Mouse (Mus musculus): ENCODE data around the gene Gm10715. TPM values are rescaled to one million over a fixed set of nuclear protein-coding genes. Genes with fewer than 3 reads are reported as not detected.
"Not testable (repeated sequence)": the region's sequence is repeated elsewhere in the genome, so short reads cannot be mapped to it uniquely, and the experiment has no call there.

Gene Gm10715
- total RNA-seq, 4 experiments from 2014 or later: not detected

GRCm38 (mm10) chr9:3024912-3025467 is 11.7 kb upstream of the Gm10715 start, which contains the start of gene Gm10717:
TSS of gene Gm10717 (plus strand) at chr9:3025417.
- peak; percentile 66 to 67 for DNase-seq (ENCODE audit: low spot score in 2 of 2)

- peak; percentile 78 to 84 for DNase-seq (ENCODE audit: low spot score in 2 of 2)
Measured at GRCm38 (mm10) chr9:3025653-3026052, 11.0 kb upstream of the Gm10715 start.

DNA sequence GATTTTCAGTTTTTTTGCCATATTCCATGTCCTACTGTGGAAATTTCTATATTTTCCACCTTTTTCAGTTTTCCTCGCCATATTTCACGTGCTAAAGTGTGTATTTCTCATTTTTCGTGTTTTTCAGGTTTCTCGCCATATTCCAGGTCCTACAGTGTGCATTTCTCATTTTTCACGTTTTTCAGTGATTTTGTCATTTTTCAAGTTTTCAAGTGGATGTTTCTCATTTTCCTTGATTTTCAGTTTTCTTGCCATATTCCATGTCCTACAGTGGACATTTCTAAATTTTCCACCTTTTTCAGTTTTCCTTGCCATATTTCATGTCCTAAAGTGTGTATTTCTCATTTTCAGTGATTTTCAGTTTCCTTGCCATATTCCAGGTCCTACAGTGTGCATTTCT is 10.5 kb upstream of the Gm10715 start:
- DNase-seq (ENCODE audit: low spot score in 2 of 2): not testable (repeated sequence)

DNA sequence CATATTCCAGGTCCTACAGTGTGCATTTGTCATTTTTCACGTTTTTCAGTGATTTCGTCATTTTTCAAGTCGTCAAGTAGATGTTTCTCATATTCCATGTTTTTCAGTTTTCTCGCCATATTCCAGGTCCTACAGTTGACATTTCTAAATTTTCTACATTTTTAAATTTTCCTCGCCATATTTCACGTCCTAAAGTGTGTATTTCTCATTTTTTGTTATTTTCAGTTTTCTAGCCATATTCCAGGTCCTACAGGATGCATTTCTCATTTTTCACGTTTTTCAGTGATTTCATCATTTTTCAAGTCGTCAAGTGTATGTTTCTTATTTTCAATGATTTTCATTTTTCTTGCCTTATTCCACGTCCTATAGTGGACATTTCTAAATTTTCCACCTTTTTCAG is 9.9 kb upstream of the Gm10715 start:
- not testable (repeated sequence) for DNase-seq (ENCODE audit: low spot score in 2 of 2)

- not testable (repeated sequence) for DNase-seq (ENCODE audit: low spot score in 2 of 2)
Measured at GRCm38 (mm10) chr9:3027200-3027599, 9.5 kb upstream of the Gm10715 start.

GRCm38 (mm10) chr9:3029276-3030000 is 7.2 kb upstream of the Gm10715 start:
- peak; percentile 60 to 73 for DNase-seq (ENCODE audit: low spot score in 2 of 2)

DNA sequence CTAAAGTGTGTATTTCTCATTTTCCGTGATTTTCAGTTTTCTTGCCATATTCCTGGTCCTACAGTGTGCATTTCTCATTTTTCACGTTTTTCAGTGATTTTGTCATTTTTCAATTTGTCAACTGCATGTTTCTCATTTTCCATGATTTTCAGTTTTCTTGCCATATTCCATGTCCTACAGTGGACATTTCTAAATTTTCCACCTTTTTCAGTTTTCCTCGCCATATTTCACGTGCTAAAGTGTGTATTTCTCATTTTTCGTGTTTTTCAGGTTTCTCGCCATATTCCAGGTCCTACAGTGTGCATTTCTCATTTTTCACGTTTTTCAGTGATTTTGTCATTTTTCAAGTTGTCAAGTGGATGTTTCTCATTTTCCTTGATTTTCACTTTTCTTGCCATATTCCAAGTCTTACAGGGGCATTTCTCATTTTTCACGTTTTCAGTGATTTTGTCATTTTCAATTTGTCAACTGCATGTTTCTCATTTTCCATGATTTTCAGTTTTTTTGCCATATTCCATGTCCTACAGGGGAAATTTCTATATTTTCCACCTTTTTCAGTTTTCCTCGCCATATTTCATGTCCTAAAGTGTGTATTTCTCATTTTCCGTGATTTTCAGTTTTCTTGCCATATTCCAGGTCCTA is 5.9 kb upstream of the Gm10715 start:
- not testable (repeated sequence) for DNase-seq (ENCODE audit: low spot score in 2 of 2)

DNA sequence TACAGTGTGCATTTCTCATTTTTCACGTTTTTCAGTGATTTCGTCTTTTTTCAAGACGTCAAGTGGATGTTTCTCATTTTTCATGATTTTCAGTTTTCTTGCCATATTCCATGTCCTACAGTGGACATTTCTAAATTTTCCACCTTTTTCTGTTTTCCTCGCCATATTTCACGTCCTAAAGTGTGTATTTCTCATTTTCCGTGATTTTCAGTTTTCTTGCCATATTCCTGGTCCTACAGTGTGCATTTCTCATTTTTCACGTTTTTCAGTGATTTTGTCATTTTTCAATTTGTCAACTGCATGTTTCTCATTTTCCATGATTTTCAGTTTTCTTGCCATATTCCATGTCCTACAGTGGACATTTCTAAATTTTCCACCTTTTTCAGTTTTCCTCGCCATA is 2.4 kb upstream of the Gm10715 start, which contains the start of gene Gm17535:
Gene Gm17535 (plus strand): TSS at position 301 of the 400 bp plus-strand sequence.
- DNase-seq (ENCODE audit: low spot score in 2 of 2): not testable (repeated sequence)

- not testable (repeated sequence) for DNase-seq (ENCODE audit: low spot score in 2 of 2)
Measured at GRCm38 (mm10) chr9:3038161-3038560, 1.5 kb downstream of the Gm10715 start.

Small RNA genes lying within 50 kb of the gene (microRNA-seq; reads per million reads assigned to microRNA genes)
- gene Mir101c: not detected

Other genes with a start within 250 kb of the Gm10715 start
- not detected for gene Gm10722, start 36.0 kb upstream of the Gm10715 start, total RNA-seq (2022)
- not detected for gene Gm11168, start 33.5 kb upstream of the Gm10715 start, total RNA-seq (2022)
- not detected for gene Gm10721, start 23.7 kb upstream of the Gm10715 start, total RNA-seq (2022)
- gene Gm10720, start 21.2 kb upstream of the Gm10715 start, total RNA-seq (2022): not detected
- gene Gm10719, start 19.5 kb upstream of the Gm10715 start, total RNA-seq (2022): under 1 TPM in 2 of 4 experiments, not detected in 2; 0.51 to 0.61 TPM
- under 1 TPM in 1 of 4 experiments, not detected in 3; 0.62 TPM for gene Gm10718, start 13.3 kb upstream of the Gm10715 start, total RNA-seq (2022)
- gene Gm10717, start 11.5 kb upstream of the Gm10715 start, total RNA-seq (2022): not detected
- not detected for gene Gm17535, start 2.3 kb upstream of the Gm10715 start, total RNA-seq (2022)